Mouse (Mus musculus) small intestine, adult 2 months (tissue): ENCODE data around the gene Ctnna3.

Experiments
- CTCF ChIP-seq: fragments of 200-500 bp; IDR thresholded peaks from 2 replicates; pipeline ENCODE4 v1.5.1; 2012; ENCODE audit warnings: low read depth, mild to moderate bottlenecking, control low read depth, inconsistent platforms, low read length, moderate library complexity, mixed read lengths; ENCODE audit not compliant: insufficient replicate concordance, insufficient read length; ENCODE audit errors: extremely low read depth
- POLR2A ChIP-seq: fragments of 200-500 bp; IDR thresholded peaks from 2 replicates; pipeline ENCODE4 v1.6.1; 2012; ENCODE audit warnings: low read depth, mild to moderate bottlenecking, control low read depth, inconsistent platforms, low read length, moderate library complexity

GRCm38 (mm10) chr10:63978969-63979368, 549.1 kb downstream of the Ctnna3 start:
- TF ChIP-seq CTCF, result no peak
- TF ChIP-seq POLR2A, result no peak
